Mouse (Mus musculus) CH12.LX (cell line): ENCODE results near the gene Lpin2. TPM values are rescaled to one million over a fixed set of nuclear protein-coding genes. Genes with fewer than 3 reads are reported as not detected.

ENCODE experiments used
- DNase-seq: peaks from one replicate; pipeline ENCODE4 v3.0.0-alpha.2; 2013; ENCODE audit errors: extremely low read depth
- H3K27ac ChIP-seq: 2 replicates; pipeline ENCODE4 v1.5.1; 2012; ENCODE audit warnings: low read depth, mild to moderate bottlenecking, control low read depth, moderate library complexity; ENCODE audit not compliant: insufficient read depth
- H3K27me3 ChIP-seq: replicated peaks from 2 replicates; pipeline ENCODE3; 2012; ENCODE audit warnings: inconsistent platforms
- H3K36me3 ChIP-seq, 2 experiments: replicated peaks in 1 of 2; 2 replicates each; pipeline versions ENCODE3 to v1.6.1; 2012; ENCODE audit warnings: inconsistent platforms in 1 of 2, low read length in 1 of 2, mild to moderate bottlenecking in 1 of 2, mixed read lengths in 1 of 2, moderate library complexity in 1 of 2; ENCODE audit not compliant: control insufficient read depth in 1 of 2, insufficient read depth in 1 of 2
- H3K4me1 ChIP-seq, 2 experiments: 2 replicates each; pipeline ENCODE4 v1.6.1; 2012; ENCODE audit warnings: inconsistent platforms in 1 of 2, moderate library complexity in 1 of 2; ENCODE audit not compliant: insufficient read depth in 2 of 2, control insufficient read depth in 1 of 2
- H3K4me2 ChIP-seq: 2 replicates; pipeline ENCODE4 v1.6.1; 2012; ENCODE audit warnings: low read depth, mild to moderate bottlenecking, control low read depth; ENCODE audit not compliant: poor library complexity, insufficient read depth, severe bottlenecking
- H3K4me3 ChIP-seq, 3 experiments: fragments of 150-350 bp in 1 of 3; sonication (generic) in 1 of 3; replicated peaks in 1 of 3; 2 replicates each; pipeline versions ENCODE3 to v1.5.1; 2011 to 2012; ENCODE audit warnings: low read depth in 2 of 3, low read length in 2 of 3, mild to moderate bottlenecking in 2 of 3, moderate library complexity in 2 of 3, control low read depth in 1 of 3, improper control_type of control experiment in 1 of 3, inconsistent platforms in 1 of 3, mixed read lengths in 1 of 3; ENCODE audit not compliant: poor library complexity in 1 of 3
- H3K79me2 ChIP-seq: replicated peaks from 2 replicates; pipeline ENCODE4 v1.6.1; 2012; ENCODE audit warnings: mild to moderate bottlenecking, moderate library complexity; ENCODE audit not compliant: control insufficient read depth, poor library complexity, insufficient read depth, severe bottlenecking; ENCODE audit errors: extremely low read depth
- H3K9ac ChIP-seq: 2 replicates; pipeline ENCODE4 v1.6.1; 2012; ENCODE audit warnings: low read depth, mild to moderate bottlenecking, control low read depth, moderate library complexity; ENCODE audit not compliant: insufficient read depth
- H3K9me3 ChIP-seq: replicated peaks from 2 replicates; pipeline ENCODE3; 2012; ENCODE audit warnings: low read length, inconsistent platforms, mixed read lengths
- BHLHE40 ChIP-seq: IDR thresholded peaks from 2 replicates; pipeline ENCODE4 v1.6.1; 2011; ENCODE audit warnings: mild to moderate bottlenecking, low read depth, low read length, improper control_type of control experiment
- CHD1 ChIP-seq: IDR thresholded peaks from 2 replicates; pipeline ENCODE4 v1.6.1; 2012; ENCODE audit warnings: low read depth, low read length, improper control_type of control experiment, inconsistent platforms
- CHD2 ChIP-seq: IDR thresholded peaks from 2 replicates; pipeline ENCODE4 v1.6.1; 2011; ENCODE audit warnings: low read length, improper control_type of control experiment
- CTCF ChIP-seq, 2 experiments: IDR thresholded peaks in 1 of 2; conservative IDR thresholded peaks in 1 of 2; 2 replicates each; pipeline ENCODE4 v1.5.1; 2011 to 2012; ENCODE audit warnings: low read depth in 2 of 2, low read length in 2 of 2, improper control_type of control experiment in 1 of 2, inconsistent platforms in 1 of 2, mild to moderate bottlenecking in 1 of 2, moderate library complexity in 1 of 2
- E2F4 ChIP-seq: IDR thresholded peaks from 2 replicates; pipeline ENCODE4 v1.6.1; 2011; ENCODE audit warnings: low read depth, low read length, improper control_type of control experiment; ENCODE audit not compliant: insufficient replicate concordance
- ELF1 ChIP-seq: IDR thresholded peaks from 2 replicates; pipeline ENCODE4 v1.6.1; 2014; ENCODE audit warnings: low read depth, mild to moderate bottlenecking, inconsistent platforms, low read length, improper control_type of control experiment
- EP300 ChIP-seq: IDR thresholded peaks from 2 replicates; pipeline ENCODE4 v1.6.1; 2011; ENCODE audit warnings: low read length, improper control_type of control experiment
- ETS1 ChIP-seq: conservative IDR thresholded peaks from 2 replicates; pipeline ENCODE4 v1.6.1; 2012; ENCODE audit warnings: low read depth, mild to moderate bottlenecking, inconsistent platforms, low read length, improper control_type of control experiment, moderate library complexity
- GABPA ChIP-seq: IDR thresholded peaks from 2 replicates; pipeline ENCODE4 v1.6.1; 2012; ENCODE audit warnings: low read depth, low read length, improper control_type of control experiment, inconsistent platforms; ENCODE audit not compliant: insufficient replicate concordance
- IRF4 ChIP-seq: IDR thresholded peaks from 2 replicates; pipeline ENCODE4 v1.6.1; 2014; ENCODE audit warnings: low read depth, mild to moderate bottlenecking, inconsistent platforms, low read length, improper control_type of control experiment
- JUN ChIP-seq: IDR thresholded peaks from 2 replicates; pipeline ENCODE4 v1.6.1; 2011; ENCODE audit warnings: low read depth, mild to moderate bottlenecking, low read length, improper control_type of control experiment, moderate library complexity; ENCODE audit not compliant: insufficient read depth
- JUND ChIP-seq: conservative IDR thresholded peaks from 2 replicates; pipeline ENCODE4 v1.6.1; 2011; ENCODE audit warnings: low read depth, low read length, improper control_type of control experiment
- KAT2A ChIP-seq: IDR thresholded peaks from 2 replicates; pipeline ENCODE4 v1.6.1; 2012; ENCODE audit warnings: low read length, improper control_type of control experiment, inconsistent platforms; ENCODE audit not compliant: insufficient replicate concordance
- MAFK ChIP-seq: IDR thresholded peaks from 2 replicates; pipeline ENCODE4 v1.6.1; 2011; ENCODE audit warnings: low read length, improper control_type of control experiment; ENCODE audit not compliant: insufficient replicate concordance
- MAZ ChIP-seq: IDR thresholded peaks from 2 replicates; pipeline ENCODE4 v1.6.1; 2012; ENCODE audit warnings: low read depth, mild to moderate bottlenecking, inconsistent platforms, low read length, improper control_type of control experiment, moderate library complexity
- MEF2A ChIP-seq: IDR thresholded peaks from 2 replicates; pipeline ENCODE4 v1.6.1; 2014; ENCODE audit warnings: low read depth, mild to moderate bottlenecking, inconsistent platforms, low read length, improper control_type of control experiment, borderline replicate concordance
- MXI1 ChIP-seq: IDR thresholded peaks from 2 replicates; pipeline ENCODE4 v1.6.1; 2011; ENCODE audit warnings: mild to moderate bottlenecking, low read depth, low read length, improper control_type of control experiment
- NELFE ChIP-seq: IDR thresholded peaks from 2 replicates; pipeline ENCODE4 v1.6.1; 2011; ENCODE audit warnings: low read depth, low read length, improper control_type of control experiment
- NRF1 ChIP-seq: IDR thresholded peaks from 2 replicates; pipeline ENCODE4 v1.6.1; 2014; ENCODE audit warnings: low read depth, mild to moderate bottlenecking, inconsistent platforms, low read length, improper control_type of control experiment, moderate library complexity
- POLR2AphosphoS2 ChIP-seq: IDR thresholded peaks from 2 replicates; pipeline ENCODE4 v1.6.1; 2011; ENCODE audit warnings: low read depth, low read length, improper control_type of control experiment
- RAD21 ChIP-seq: IDR thresholded peaks from 2 replicates; pipeline ENCODE4 v1.6.1; 2011; ENCODE audit warnings: low read depth, mild to moderate bottlenecking, low read length, improper control_type of control experiment, moderate library complexity
- RCOR1 ChIP-seq: conservative IDR thresholded peaks from 2 replicates; pipeline ENCODE4 v1.6.1; 2012; ENCODE audit warnings: low read depth, mild to moderate bottlenecking, inconsistent platforms, low read length, improper control_type of control experiment
- SIN3A ChIP-seq: IDR thresholded peaks from 2 replicates; pipeline ENCODE4 v1.6.1; 2012; ENCODE audit warnings: low read length, improper control_type of control experiment, inconsistent platforms
- SMC3 ChIP-seq: IDR thresholded peaks from 2 replicates; pipeline ENCODE4 v1.6.1; 2011; ENCODE audit warnings: low read depth, low read length, improper control_type of control experiment
- TBP ChIP-seq: conservative IDR thresholded peaks from 2 replicates; pipeline ENCODE4 v1.6.1; 2011; ENCODE audit warnings: low read depth, low read length, improper control_type of control experiment
- TCF12 ChIP-seq: IDR thresholded peaks from 2 replicates; pipeline ENCODE4 v1.6.1; 2014; ENCODE audit warnings: low read depth, mild to moderate bottlenecking, inconsistent platforms, low read length, improper control_type of control experiment
- UBTF ChIP-seq: IDR thresholded peaks from 2 replicates; pipeline ENCODE4 v1.6.1; 2012; ENCODE audit warnings: low read depth, mild to moderate bottlenecking, inconsistent platforms, low read length, improper control_type of control experiment, moderate library complexity
- USF1 ChIP-seq: IDR thresholded peaks from 2 replicates; pipeline ENCODE4 v1.6.1; 2014; ENCODE audit warnings: low read depth, mild to moderate bottlenecking, inconsistent platforms, low read length, improper control_type of control experiment
- ZKSCAN1 ChIP-seq: IDR thresholded peaks from 2 replicates; pipeline ENCODE4 v1.6.1; 2012; ENCODE audit warnings: low read depth, inconsistent platforms, low read length, improper control_type of control experiment, borderline replicate concordance
- dilution Hi-C: fragments of 300-500 bp; cut with MboI; formaldehyde crosslinking; loops from 2 replicates; pipeline ENCODE4 v1.14.3; 2020; ENCODE audit warnings: low sequenced_read_pairs; ENCODE audit not compliant: extremely low pct_unique_long_range_greater_than_20kb, extremely low pct_ligation_motif_present
- in situ Hi-C: fragments of 300-500 bp; cut with MboI; formaldehyde crosslinking; loops from 3 replicates; pipeline ENCODE4 v1.14.3; 2019; ENCODE audit warnings: low sequenced_read_pairs, low pct_ligation_motif_present, low pct_unique_long_range_greater_than_20kb, mixed read lengths
- polyA plus RNA-seq: library from polyadenylated mRNA; unstranded; fragments of >175 nt; gene quantifications from 2 replicates; pipeline ENCODE4 v1.2.1, GENCODE M21; 2012; ENCODE audit warnings: low read depth; ENCODE audit not compliant: insufficient read length
- total RNA-seq, 2 experiments: library from RNA; depleted of rRNA; stranded (reverse); fragments of 300-350 nt in 1 of 2; fragments of >200 nt in 1 of 2; gene quantifications; 2 replicates each; pipeline ENCODE4 v1.2.3; 2012 to 2014

Gene Lpin2
- total and polyA plus RNA-seq, 3 experiments: 25.4 to 31.4 (median 28.1) TPM

DNA sequence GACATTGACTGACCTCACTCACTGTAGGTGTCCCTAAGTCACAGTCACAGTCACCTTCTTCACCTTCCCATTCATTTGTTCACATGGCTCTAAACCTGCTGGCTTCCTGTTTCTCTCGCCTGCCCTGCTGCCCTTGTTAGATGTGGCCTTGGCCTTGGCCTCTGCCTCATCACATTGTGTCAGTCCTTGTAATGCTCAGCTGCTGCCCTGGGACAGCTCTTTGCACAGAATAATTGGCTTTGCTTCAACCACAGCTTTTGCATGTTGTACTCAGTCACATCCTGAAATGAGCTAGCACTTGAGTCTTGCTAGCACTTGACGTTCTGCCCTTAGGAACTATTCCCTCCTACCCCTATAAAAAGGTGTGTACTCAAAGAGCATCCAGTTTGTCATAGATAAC is 42.2 kb downstream of the Lpin2 start (continued):
- TF ChIP-seq EP300: peak; percentile 89
- TF ChIP-seq TCF12: peak; percentile 70
- no peak for TF ChIP-seq KAT2A
- peak; percentile 81 for TF ChIP-seq ELF1
- no peak; the same call in none of the 2 replicates for TF ChIP-seq MXI1
- TF ChIP-seq GABPA: no peak
- TF ChIP-seq CTCF (conservative IDR thresholded peaks at IDR 0.05 in 1 of 2, IDR thresholded peaks at IDR 0.05 in 1 of 2; ENCODE audit: low read depth in 2 of 2, low read length in 2 of 2): no peak
- peak; percentile 84 for TF ChIP-seq BHLHE40
- peak; percentile 82 for TF ChIP-seq JUN
- peak; percentile 85 for TF ChIP-seq MAFK
- 0 out of 2 replicates have a peak, but pooled peaks have one; percentile 6 for TF ChIP-seq SMC3
- peak; percentile 82 for TF ChIP-seq MEF2A
- TF ChIP-seq POLR2AphosphoS2: no peak
- no peak for TF ChIP-seq MAZ
- no peak for TF ChIP-seq CHD1
- peak; percentile 69; the same call in 1 of the 2 replicates for TF ChIP-seq TBP
- TF ChIP-seq NELFE: no peak
- TF ChIP-seq IRF4: peak; percentile 92
- TF ChIP-seq SIN3A: peak; percentile 85; the same call in 1 of the 2 replicates
- no peak for TF ChIP-seq CHD2
- TF ChIP-seq UBTF: no peak

DNA sequence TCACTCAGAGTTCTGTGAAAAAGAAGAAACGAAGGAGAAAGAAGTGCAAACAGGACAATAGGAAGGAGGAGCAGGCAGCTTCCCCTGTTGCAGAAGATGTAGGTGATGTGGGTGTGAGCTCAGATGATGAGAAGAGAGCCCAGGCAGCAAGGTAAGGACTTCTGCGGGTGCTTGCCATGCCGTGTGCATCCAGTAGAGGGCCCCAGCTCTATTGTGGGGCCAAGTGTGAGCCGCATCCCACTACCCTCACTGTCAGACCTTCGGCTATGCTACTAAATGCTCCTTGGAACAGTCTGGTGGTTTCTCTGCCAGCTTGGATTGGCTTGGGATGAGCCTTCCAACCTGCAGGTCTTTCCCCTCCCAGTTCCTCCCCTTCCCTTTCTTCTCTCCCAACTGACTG is 42.7 kb downstream of the Lpin2 start:
- Histone ChIP-seq H3K4me1 (peaks cover 20 to 60% of the 10 kb centered on the region in 2 experiments), H3K27ac (peak overlapping the region; percentile 87), H3K4me3 (no peak overlapping the region), H3K27me3 (no peaks in the 10 kb centered on the region), H3K9me3 (no peaks in the 10 kb centered on the region), H3K36me3 (peaks cover 6 to 36% of the 10 kb centered on the region in 2 experiments), H3K9ac (peak overlapping the region; percentile 49; the same call in 1 of the 2 replicates), H3K79me2 (0 out of 2 replicates have a peak, but pooled peaks cover 4% of the 10 kb centered on the region), H3K4me2 (peak overlapping the region; percentile 83)
- in situ Hi-C loops (no loop called here), dilution Hi-C loops (no loop called here)
- DNase-seq: peak; percentile 73
- TF ChIP-seq RAD21 (peak; percentile 43), MEF2A (no peak), CTCF (conservative IDR thresholded peaks at IDR 0.05 in 1 of 2, IDR thresholded peaks at IDR 0.05 in 1 of 2; ENCODE audit: low read depth in 2 of 2, low read length in 2 of 2) (peak; percentile 76 to 82), GABPA (no peak), MAFK (no peak), MXI1 (no peak), MAZ (no peak), JUN (no peak), NRF1 (no peak), RCOR1 (no peak), ZKSCAN1 (no peak), KAT2A (no peak), USF1 (no peak), JUND (no peak), EP300 (no peak), NELFE (no peak), SMC3 (peak; percentile 63), BHLHE40 (no peak), ETS1 (no peak), E2F4 (no peak)
